24 mouse cellular contexts compared by ENCODE assay signal in genomic region chr14:47890251-47891198, GRCm38 (mm10).
DNase-seq lines count a peak whose midpoint lies in the region; ATAC-seq and TF ChIP-seq lines count a peak whose summit lies in the region.
"Had no signal": no experiment of that assay in that cellular context is flagged by ENCODE, and none has a peak within 500 bp of the region (broad histone marks: within the 10 kb centered on the region; RNA-seq: fewer than 3 reads in every experiment).

No protein-coding gene starts in this region.

- peaks cover 26% of the 10 kb centered on the region for H3K4me1 ChIP-seq in hindbrain, embryonic 10.5 days (replicated peaks)
- H3K4me1 ChIP-seq in hindbrain, postnatal 0 days (ENCODE audit: insufficient read depth, low read length), result no peaks in the 10 kb centered on the region
- H3K4me1 ChIP-seq in midbrain, postnatal 0 days (ENCODE audit: insufficient read depth, low read length), result no peaks in the 10 kb centered on the region
- H3K4me1 ChIP-seq in midbrain, embryonic 15.5 days, result 0 out of 2 replicates have a peak, but pooled peaks cover 5% of the 10 kb centered on the region
- peaks cover 29% of the 10 kb centered on the region for H3K4me1 ChIP-seq in forebrain, embryonic 13.5 days
- 0 out of 2 replicates have a peak, but pooled peaks cover 3% of the 10 kb centered on the region for H3K4me1 ChIP-seq in hindbrain, embryonic 15.5 days (replicated peaks)
- H3K4me1 ChIP-seq: embryonic facial prominence, embryonic 12.5 days; stomach, embryonic 15.5 days had no signal

- TF ChIP-seq CTCF in hindbrain, postnatal 0 days (IDR thresholded peaks at IDR 0.05; ENCODE audit: low read depth), result no peak
- TF ChIP-seq CTCF in midbrain, postnatal 0 days (IDR thresholded peaks at IDR 0.05), result no peak

- H3K27ac ChIP-seq in hindbrain, embryonic 10.5 days, result peak overlapping the region; percentile 40; the same call in 1 of the 2 replicates
- no peak overlapping the region for H3K27ac ChIP-seq in hindbrain, postnatal 0 days
- no peak overlapping the region for H3K27ac ChIP-seq in midbrain, postnatal 0 days (ENCODE audit: low read depth, low read length)
- no peak overlapping the region for H3K27ac ChIP-seq in midbrain, embryonic 15.5 days
- peak overlapping the region; percentile 65 for H3K27ac ChIP-seq in forebrain, embryonic 13.5 days
- H3K27ac ChIP-seq in hindbrain, embryonic 15.5 days (replicated peaks), result 0 out of 2 replicates have a peak overlapping the region, but pooled peaks have one; percentile 28
- H3K27ac ChIP-seq: embryonic facial prominence, embryonic 12.5 days; gastrocnemius, adult 2 months; limb, embryonic 15.5 days; liver, embryonic 14.5 days; stomach, embryonic 15.5 days had no signal

- H3K36me3 ChIP-seq in hindbrain, embryonic 10.5 days, result no peaks in the 10 kb centered on the region
- no peaks in the 10 kb centered on the region for H3K36me3 ChIP-seq in hindbrain, postnatal 0 days (ENCODE audit: insufficient read depth, low read length)
- no peaks in the 10 kb centered on the region for H3K36me3 ChIP-seq in midbrain, postnatal 0 days (ENCODE audit: insufficient read depth, low read length)
- H3K36me3 ChIP-seq in midbrain, embryonic 15.5 days (replicated peaks), result no peaks in the 10 kb centered on the region
- no peaks in the 10 kb centered on the region for H3K36me3 ChIP-seq in forebrain, embryonic 13.5 days (ENCODE audit: poor library complexity, severe bottlenecking)
- H3K36me3 ChIP-seq in hindbrain, embryonic 15.5 days, result no peaks in the 10 kb centered on the region
- H3K36me3 ChIP-seq: embryonic facial prominence, embryonic 12.5 days; limb, embryonic 15.5 days; stomach, embryonic 15.5 days had no signal

- ATAC-seq in hindbrain, postnatal 0 days, result no peak
- ATAC-seq in midbrain, postnatal 0 days (ENCODE audit: low FRiP score), result no peak
- no peak for ATAC-seq in midbrain, embryonic 15.5 days (replicated peaks)
- peak; percentile 91 for ATAC-seq in forebrain, embryonic 13.5 days
- peak; percentile 56; the same call in 1 of the 2 replicates for ATAC-seq in hindbrain, embryonic 15.5 days (ENCODE audit: low FRiP score, low read depth)
- ATAC-seq: inflammation-experienced regulatory T-cells, adult 6 months had no signal

- H3K9ac ChIP-seq in hindbrain, postnatal 0 days (replicated peaks; ENCODE audit: low read length), result no peak overlapping the region
- H3K9ac ChIP-seq in midbrain, postnatal 0 days (replicated peaks; ENCODE audit: low read length, poor library complexity, severe bottlenecking), result no peak overlapping the region
- H3K9ac ChIP-seq in midbrain, embryonic 15.5 days, result no peak overlapping the region
- no peak overlapping the region for H3K9ac ChIP-seq in forebrain, embryonic 13.5 days
- no peak overlapping the region for H3K9ac ChIP-seq in hindbrain, embryonic 15.5 days
- H3K9ac ChIP-seq: embryonic facial prominence, embryonic 12.5 days; limb, embryonic 15.5 days; liver, embryonic 14.5 days; lung, embryonic 14.5 days; stomach, embryonic 15.5 days had no signal

- H3K4me3 ChIP-seq in hindbrain, embryonic 10.5 days, result no peak overlapping the region
- H3K4me3 ChIP-seq in hindbrain, postnatal 0 days (ENCODE audit: low read length), result no peak overlapping the region
- no peak overlapping the region for H3K4me3 ChIP-seq in midbrain, postnatal 0 days (ENCODE audit: low read depth, low read length)
- no peak overlapping the region for H3K4me3 ChIP-seq in midbrain, embryonic 15.5 days
- no peak overlapping the region for H3K4me3 ChIP-seq in forebrain, embryonic 13.5 days
- no peak overlapping the region for H3K4me3 ChIP-seq in hindbrain, embryonic 15.5 days
- H3K4me3 ChIP-seq: embryonic facial prominence, embryonic 12.5 days; erythroblast, embryonic 14.5 days; gastrocnemius, adult 2 months; limb, embryonic 15.5 days; stomach, embryonic 15.5 days had no signal

- DNase-seq in hindbrain, embryonic 10.5 days (ENCODE audit: low spot score), result no peak
- DNase-seq in hindbrain, postnatal 0 days (ENCODE audit: low spot score), result no peak
- DNase-seq in midbrain, postnatal 0 days (ENCODE audit: low spot score), result peak; percentile 6
- DNase-seq in thymus, postnatal 36 days, result no peak
- DNase-seq in testis, postnatal 10 days (ENCODE audit: low spot score), result no peak
- DNase-seq: adrenal gland, postnatal 25 days; cerebellum, adult 11 months; cerebellum, adult 9-11 months; gastrocnemius, adult 2 months; kidney, adult 18-20 months; kidney, postnatal 10 days; left cerebral cortex, postnatal 4 days; lung, embryonic 14.5 days; retina, postnatal 1 day; thymus, adult 18-20 months had no signal

- H3K27me3 ChIP-seq in hindbrain, embryonic 10.5 days (ENCODE audit: insufficient read depth, poor library complexity, severe bottlenecking), result no peaks in the 10 kb centered on the region
- no peaks in the 10 kb centered on the region for H3K27me3 ChIP-seq in hindbrain, postnatal 0 days (ENCODE audit: insufficient read depth, low read length)
- H3K27me3 ChIP-seq in midbrain, postnatal 0 days (ENCODE audit: insufficient read depth, low read length), result no peaks in the 10 kb centered on the region
- H3K27me3 ChIP-seq in midbrain, embryonic 15.5 days (replicated peaks), result no peaks in the 10 kb centered on the region
- no peaks in the 10 kb centered on the region for H3K27me3 ChIP-seq in forebrain, embryonic 13.5 days
- no peaks in the 10 kb centered on the region for H3K27me3 ChIP-seq in hindbrain, embryonic 15.5 days
- H3K27me3 ChIP-seq: embryonic facial prominence, embryonic 12.5 days; limb, embryonic 15.5 days; stomach, embryonic 15.5 days had no signal

- no peak overlapping the region for H3K4me2 ChIP-seq in hindbrain, postnatal 0 days (ENCODE audit: low read depth, low read length)
- H3K4me2 ChIP-seq in midbrain, postnatal 0 days (ENCODE audit: low read depth, low read length, poor library complexity, severe bottlenecking), result no peak overlapping the region
- no peak overlapping the region for H3K4me2 ChIP-seq in midbrain, embryonic 15.5 days
- no peak overlapping the region for H3K4me2 ChIP-seq in forebrain, embryonic 13.5 days
- H3K4me2 ChIP-seq in hindbrain, embryonic 15.5 days, result no peak overlapping the region
- H3K4me2 ChIP-seq: embryonic facial prominence, embryonic 12.5 days; limb, embryonic 15.5 days; lung, embryonic 14.5 days; stomach, embryonic 15.5 days had no signal

- 75% methylated on average over 9 of the region's 9 CpGs for WGBS in hindbrain, embryonic 10.5 days
- WGBS in hindbrain, postnatal 0 days, result 50% methylated on average over 9 of the region's 9 CpGs
- 52% methylated on average over 8 of the region's 9 CpGs for whole genome bisulfite sequencing in midbrain, postnatal 0 days
- WGBS in midbrain, embryonic 15.5 days, result 56% methylated on average over 9 of the region's 9 CpGs
- 41% methylated on average over 9 of the region's 9 CpGs for WGBS in forebrain, embryonic 13.5 days
- WGBS in hindbrain, embryonic 15.5 days, result 45% methylated on average over 9 of the region's 9 CpGs

- no peaks in the 10 kb centered on the region for H3K9me3 ChIP-seq in hindbrain, embryonic 10.5 days
- no peaks in the 10 kb centered on the region for H3K9me3 ChIP-seq in hindbrain, postnatal 0 days (ENCODE audit: low read length)
- no peaks in the 10 kb centered on the region for H3K9me3 ChIP-seq in midbrain, postnatal 0 days (ENCODE audit: low read length)
- H3K9me3 ChIP-seq in midbrain, embryonic 15.5 days, result no peaks in the 10 kb centered on the region
- H3K9me3 ChIP-seq in forebrain, embryonic 13.5 days (replicated peaks), result no peaks in the 10 kb centered on the region
- no peaks in the 10 kb centered on the region for H3K9me3 ChIP-seq in hindbrain, embryonic 15.5 days
- H3K9me3 ChIP-seq: embryonic facial prominence, embryonic 12.5 days; limb, embryonic 15.5 days; stomach, embryonic 15.5 days had no signal

Comparison
In these comparisons a context has a peak if more than half of its experiments do, and no peak if none do; other contexts are left out.
1. H3K27ac ChIP-seq: peak in hindbrain, embryonic 10.5 days (single experiment), forebrain, embryonic 13.5 days (single experiment) and hindbrain, embryonic 15.5 days (single experiment); none in hindbrain, postnatal 0 days (single experiment), midbrain, postnatal 0 days (single experiment) and midbrain, embryonic 15.5 days (single experiment).
2. ATAC-seq: peak in forebrain, embryonic 13.5 days (single experiment) and hindbrain, embryonic 15.5 days (single experiment); none in hindbrain, postnatal 0 days (single experiment), midbrain, postnatal 0 days (single experiment) and midbrain, embryonic 15.5 days (single experiment).